Mouse (Mus musculus) bone marrow, adult 2 months (tissue): ENCODE results near the gene Nnat.

Experiments
- CTCF ChIP-seq: fragments of 200-500 bp; IDR thresholded peaks from 2 replicates; pipeline ENCODE4 v1.5.1; 2011; ENCODE audit warnings: low read length, control low read depth; ENCODE audit not compliant: control insufficient read depth, insufficient read depth
- POLR2A ChIP-seq: fragments of 200-500 bp; IDR thresholded peaks from 2 replicates; pipeline ENCODE4 v1.6.1; 2011; ENCODE audit warnings: low read depth, mild to moderate bottlenecking, control low read depth, low read length, borderline replicate concordance; ENCODE audit not compliant: control insufficient read depth

GRCm38 (mm10) chr2:157605025-157605675, 45.3 kb downstream of the Nnat start:
- TF ChIP-seq CTCF (peak; percentile 95), POLR2A (no peak)
